Mouse (Mus musculus): ENCODE measurements around the gene Igsf3. TPM values are rescaled to one million over a fixed set of nuclear protein-coding genes. Genes with fewer than 3 reads are reported as not detected.

Igsf3 gene
- polyA plus RNA-seq, 1 experiment from 2014 or later = 38.0 TPM

DNA sequence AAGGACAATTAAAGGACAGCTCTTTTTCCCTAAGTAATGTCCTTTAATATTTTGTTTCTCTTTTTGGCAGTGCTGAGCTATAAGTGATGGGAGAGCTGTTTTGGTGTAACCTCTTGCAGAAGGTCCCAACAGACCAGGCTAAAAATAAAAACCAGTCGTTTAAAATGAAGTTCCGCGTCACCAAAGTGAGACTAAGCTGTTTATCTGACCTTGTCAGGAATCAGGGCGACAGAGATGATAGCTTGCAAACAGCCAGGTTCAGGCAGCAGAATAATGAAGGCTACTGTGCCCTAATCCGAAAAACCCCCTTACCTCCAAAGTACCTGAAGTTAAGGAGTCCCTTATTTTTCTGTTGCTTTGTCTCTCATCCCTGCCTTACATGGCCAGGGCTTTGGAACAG, 21.2 kb upstream of the Igsf3 start:
- no peak for ATAC-seq (replicated peaks; ENCODE audit: insufficient number of reproducible peaks, insufficient read depth, low FRiP score, low read depth)
- H3K27ac ChIP-seq = peak overlapping the region; percentile 61
- peak overlapping the region; percentile 18; the same call in 1 of the 2 replicates for H3K4me2 ChIP-seq
- peaks cover 23% of the 10 kb centered on the region for H3K4me1 ChIP-seq (replicated peaks)
- H3K36me3 ChIP-seq = no peaks in the 10 kb centered on the region
- no peak overlapping the region for H3K9ac ChIP-seq
- no peaks in the 10 kb centered on the region for H3K9me3 ChIP-seq (replicated peaks)
- H3K27me3 ChIP-seq = no peaks in the 10 kb centered on the region
- no peak overlapping the region for H3K4me3 ChIP-seq
- WGBS = 13% methylated on average over 5 of the region's 5 CpGs

DNA sequence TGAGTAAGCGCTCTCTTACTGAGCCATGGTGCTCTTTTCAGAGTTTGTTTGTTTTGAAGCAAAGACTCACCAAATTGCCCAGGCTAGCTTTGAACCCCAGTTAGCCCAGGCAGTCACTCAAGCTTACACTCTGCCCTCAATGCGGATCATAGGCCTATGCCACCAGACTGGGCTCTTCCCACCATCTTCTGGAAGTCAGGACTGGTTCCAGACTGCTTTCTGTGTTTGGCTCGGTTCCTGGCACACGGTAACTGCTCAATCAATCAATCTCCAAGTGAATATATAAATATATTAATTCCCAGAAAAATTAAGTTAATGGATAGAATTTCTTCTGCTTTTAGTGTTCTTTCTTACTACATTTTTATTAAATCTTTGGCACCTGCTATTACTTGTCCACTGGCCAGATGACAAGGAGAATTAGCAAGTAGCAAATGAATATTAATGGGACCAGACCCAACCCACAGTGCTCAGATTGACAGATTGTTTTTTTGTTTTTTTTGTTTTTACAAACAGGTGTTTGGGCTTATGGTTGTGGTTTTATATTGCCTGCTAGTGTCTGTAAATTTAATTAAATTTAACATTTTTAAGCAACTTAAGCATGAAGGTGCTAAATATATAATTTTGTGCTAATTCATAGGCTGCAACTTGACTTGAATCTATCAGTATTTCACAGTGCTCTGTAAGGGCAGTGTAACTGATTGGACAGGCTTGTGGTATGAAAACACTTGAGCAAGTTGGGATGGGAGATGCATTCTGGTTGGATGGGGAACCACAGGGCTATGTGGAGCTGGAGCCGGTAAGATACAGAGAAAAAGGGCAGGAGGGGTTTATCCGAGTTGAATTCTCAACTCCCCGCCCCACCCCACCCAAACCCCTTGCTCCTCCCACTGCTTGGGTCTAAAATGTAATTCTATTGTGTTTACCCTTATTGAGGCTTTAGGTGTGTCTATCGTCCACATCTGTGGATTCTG, 20.0 kb upstream of the Igsf3 start:
- Histone ChIP-seq H3K4me2 (no peak overlapping the region), H3K9me3 (replicated peaks) (no peaks in the 10 kb centered on the region), H3K27ac (peak overlapping the region; percentile 61; the same call in 1 of the 2 replicates), H3K4me3 (no peak overlapping the region), H3K9ac (no peak overlapping the region), H3K27me3 (no peaks in the 10 kb centered on the region), H3K4me1 (replicated peaks) (peaks cover 23% of the 10 kb centered on the region), H3K36me3 (no peaks in the 10 kb centered on the region)
- 80% methylated on average over 8 of the region's 8 CpGs for WGBS
- no peak for ATAC-seq (replicated peaks; ENCODE audit: insufficient number of reproducible peaks, insufficient read depth, low FRiP score, low read depth)

DNA sequence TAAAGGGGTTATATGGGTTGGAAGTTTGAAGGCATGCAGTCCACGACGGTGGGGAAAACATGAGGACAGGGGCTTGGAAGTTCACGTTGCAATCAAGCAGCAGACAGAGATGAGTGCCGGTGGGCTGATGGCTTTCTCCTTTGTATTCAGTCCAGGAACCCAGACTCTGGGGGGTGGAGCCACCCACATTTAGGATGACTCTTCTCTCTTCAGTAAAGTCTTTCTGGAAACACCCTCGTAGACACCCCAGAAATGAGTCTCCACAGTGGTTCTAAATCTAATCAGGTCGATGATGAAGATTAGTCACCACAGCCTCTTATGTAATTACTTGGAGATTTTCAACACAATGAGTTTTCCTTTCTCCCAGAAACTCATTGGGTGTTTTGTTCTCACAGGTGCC, 16.1 kb upstream of the Igsf3 start:
- Histone ChIP-seq H3K4me2 (no peak overlapping the region), H3K9me3 (replicated peaks) (no peaks in the 10 kb centered on the region), H3K36me3 (no peaks in the 10 kb centered on the region), H3K9ac (no peak overlapping the region), H3K27ac (no peak overlapping the region), H3K4me1 (replicated peaks) (peaks cover 14% of the 10 kb centered on the region), H3K27me3 (no peaks in the 10 kb centered on the region), H3K4me3 (no peak overlapping the region)
- ATAC-seq (replicated peaks; ENCODE audit: insufficient number of reproducible peaks, insufficient read depth, low FRiP score, low read depth) = no peak
- 77% methylated on average over 6 of the region's 6 CpGs for WGBS

DNA sequence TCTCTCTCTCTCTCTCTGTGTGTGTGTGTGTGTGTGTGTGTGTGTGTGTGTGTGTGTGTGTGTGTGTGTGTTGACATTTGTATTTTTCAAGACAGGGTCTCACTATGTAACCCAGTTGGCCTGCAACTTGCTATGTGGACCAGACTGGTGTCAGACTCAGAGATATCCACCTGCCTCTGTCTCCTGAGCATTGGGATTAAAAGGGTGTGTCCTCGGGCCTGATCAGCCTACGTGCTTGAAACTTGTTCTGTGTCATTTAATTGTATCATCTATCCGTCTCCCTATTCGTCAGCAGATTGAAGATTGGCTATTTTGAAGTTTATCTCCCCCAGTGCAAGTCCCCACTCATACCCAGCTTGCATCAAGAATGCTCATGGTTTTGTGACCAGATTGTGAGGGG, 14.5 kb upstream of the Igsf3 start:
- ATAC-seq (replicated peaks; ENCODE audit: insufficient number of reproducible peaks, insufficient read depth, low FRiP score, low read depth) = no peak
- Histone ChIP-seq H3K4me3 (no peak overlapping the region), H3K4me2 (no peak overlapping the region), H3K27me3 (no peaks in the 10 kb centered on the region), H3K27ac (no peak overlapping the region), H3K4me1 (replicated peaks) (peaks cover 12% of the 10 kb centered on the region; the same call in 1 of the 2 replicates), H3K36me3 (no peaks in the 10 kb centered on the region), H3K9ac (no peak overlapping the region), H3K9me3 (replicated peaks) (no peaks in the 10 kb centered on the region)
- WGBS = 92% methylated on average over 4 of the region's 4 CpGs

DNA sequence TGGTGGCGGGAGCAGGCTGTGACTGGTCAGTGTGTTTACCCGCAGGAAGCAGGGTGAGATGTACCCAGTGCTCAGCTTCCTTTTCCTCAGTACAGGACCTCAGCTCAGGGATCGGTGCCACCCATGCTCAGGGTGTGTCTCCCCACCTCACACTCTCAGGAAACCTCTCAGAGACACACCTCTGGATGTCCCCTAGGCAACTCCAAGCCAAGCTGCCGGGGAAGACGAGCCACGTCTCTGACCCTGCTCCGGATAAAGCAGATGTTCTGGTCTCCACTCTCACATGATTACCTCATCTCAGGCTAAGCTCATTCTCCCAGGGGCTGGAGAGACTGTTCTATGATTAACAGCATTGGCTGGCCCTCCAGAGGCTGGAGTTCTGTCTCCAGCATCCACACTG, 13.3 kb upstream of the Igsf3 start:
- 0 out of 2 replicates have a peak, but pooled peaks have one; percentile 7 for ATAC-seq (replicated peaks; ENCODE audit: insufficient number of reproducible peaks, insufficient read depth, low FRiP score, low read depth)
- Histone ChIP-seq H3K4me3 (no peak overlapping the region), H3K9me3 (replicated peaks) (no peaks in the 10 kb centered on the region), H3K27ac (no peak overlapping the region), H3K27me3 (no peaks in the 10 kb centered on the region), H3K36me3 (no peaks in the 10 kb centered on the region), H3K4me1 (replicated peaks) (peaks cover 17% of the 10 kb centered on the region), H3K9ac (no peak overlapping the region), H3K4me2 (no peak overlapping the region)
- 68% methylated on average over 7 of the region's 7 CpGs for WGBS

DNA sequence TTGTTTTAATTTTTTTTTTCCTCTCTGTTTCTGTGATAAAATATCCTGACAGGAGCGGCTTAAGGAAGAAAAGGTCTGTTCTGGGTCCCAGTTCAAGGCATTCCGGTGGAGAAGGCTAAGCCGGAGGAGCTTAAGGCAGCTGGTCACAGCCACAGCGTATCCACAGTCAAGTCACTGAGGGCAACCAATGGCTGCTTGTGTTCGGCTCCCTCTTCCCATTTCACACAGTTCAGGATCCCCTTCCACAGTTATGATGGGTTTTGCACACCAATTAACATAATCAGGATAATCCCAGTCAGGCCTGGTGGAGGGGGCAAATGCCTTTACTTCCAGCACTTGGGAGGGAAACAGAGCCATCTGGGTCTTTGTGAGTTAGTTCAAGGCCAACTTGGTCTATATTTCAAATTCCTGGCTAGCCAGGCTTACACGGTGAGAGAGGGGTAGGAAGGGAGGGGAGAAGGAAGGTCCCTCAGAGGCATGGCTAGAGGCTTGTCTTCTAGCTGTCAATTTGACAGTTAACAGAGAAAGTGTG, 11.7 kb upstream of the Igsf3 start:
- no peak overlapping the region for H3K9ac ChIP-seq
- no peak for ATAC-seq (replicated peaks; ENCODE audit: insufficient number of reproducible peaks, insufficient read depth, low FRiP score, low read depth)
- no peaks in the 10 kb centered on the region for H3K9me3 ChIP-seq (replicated peaks)
- 65% methylated on average over 6 of the region's 6 CpGs for WGBS
- no peak overlapping the region for H3K4me2 ChIP-seq
- H3K4me3 ChIP-seq = no peak overlapping the region
- H3K4me1 ChIP-seq (replicated peaks) = peaks cover 25% of the 10 kb centered on the region
- H3K27me3 ChIP-seq = no peaks in the 10 kb centered on the region
- H3K27ac ChIP-seq = no peak overlapping the region
- no peaks in the 10 kb centered on the region for H3K36me3 ChIP-seq

DNA sequence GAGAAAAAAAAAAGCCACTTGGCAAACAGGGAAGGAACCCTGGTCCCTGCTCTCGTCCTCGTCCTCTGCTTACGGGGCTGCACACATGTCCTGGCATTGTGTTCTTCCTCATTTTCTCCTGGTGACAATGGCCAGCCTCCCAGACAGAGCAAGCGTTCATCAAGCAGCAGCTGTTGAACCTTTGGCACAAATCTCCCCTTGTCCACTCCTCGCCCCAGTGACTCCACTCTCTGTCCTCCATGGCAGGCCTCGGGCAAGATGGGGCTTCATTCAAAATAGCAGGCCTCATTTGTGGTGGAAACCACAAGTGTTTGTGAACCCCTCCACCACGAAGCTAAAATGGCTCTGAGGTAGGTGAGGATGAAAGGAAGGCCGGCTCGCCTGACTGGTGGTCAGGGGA, 11.0 kb upstream of the Igsf3 start:
- Histone ChIP-seq H3K4me1 (replicated peaks) (peaks cover 25% of the 10 kb centered on the region), H3K9ac (no peak overlapping the region), H3K27ac (no peak overlapping the region), H3K27me3 (no peaks in the 10 kb centered on the region), H3K4me3 (no peak overlapping the region), H3K36me3 (no peaks in the 10 kb centered on the region), H3K4me2 (no peak overlapping the region), H3K9me3 (replicated peaks) (no peaks in the 10 kb centered on the region)
- 67% methylated on average over 9 of the region's 9 CpGs for WGBS
- no peak for ATAC-seq (replicated peaks; ENCODE audit: insufficient number of reproducible peaks, insufficient read depth, low FRiP score, low read depth)

DNA sequence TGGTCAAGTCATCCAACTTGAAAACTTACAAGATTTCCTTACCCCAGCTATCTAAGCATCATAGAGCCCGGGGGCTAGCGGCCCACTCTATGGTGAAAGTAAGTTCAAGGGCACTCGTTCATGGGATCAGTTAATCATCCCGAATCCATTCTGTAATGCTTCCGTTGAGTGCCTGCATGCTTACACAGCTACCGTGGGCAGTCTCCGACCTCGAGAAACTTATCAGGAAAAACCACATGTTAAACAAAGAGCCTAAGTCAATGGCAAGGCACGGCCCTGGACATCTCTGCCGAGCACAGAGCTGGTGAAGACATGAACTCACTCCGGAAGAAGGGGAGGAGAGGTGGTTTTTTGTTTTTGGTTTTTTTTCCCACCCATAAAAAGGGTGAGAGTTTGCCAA, 9.5 kb upstream of the Igsf3 start:
- H3K4me3 ChIP-seq = no peak overlapping the region
- no peak for ATAC-seq (replicated peaks; ENCODE audit: insufficient number of reproducible peaks, insufficient read depth, low FRiP score, low read depth)
- no peaks in the 10 kb centered on the region for H3K27me3 ChIP-seq
- peaks cover 25% of the 10 kb centered on the region for H3K4me1 ChIP-seq (replicated peaks)
- no peaks in the 10 kb centered on the region for H3K36me3 ChIP-seq
- no peaks in the 10 kb centered on the region for H3K9me3 ChIP-seq (replicated peaks)
- no peak overlapping the region for H3K27ac ChIP-seq
- no peak overlapping the region for H3K4me2 ChIP-seq
- WGBS = 47% methylated on average over 11 of the region's 11 CpGs
- no peak overlapping the region for H3K9ac ChIP-seq

DNA sequence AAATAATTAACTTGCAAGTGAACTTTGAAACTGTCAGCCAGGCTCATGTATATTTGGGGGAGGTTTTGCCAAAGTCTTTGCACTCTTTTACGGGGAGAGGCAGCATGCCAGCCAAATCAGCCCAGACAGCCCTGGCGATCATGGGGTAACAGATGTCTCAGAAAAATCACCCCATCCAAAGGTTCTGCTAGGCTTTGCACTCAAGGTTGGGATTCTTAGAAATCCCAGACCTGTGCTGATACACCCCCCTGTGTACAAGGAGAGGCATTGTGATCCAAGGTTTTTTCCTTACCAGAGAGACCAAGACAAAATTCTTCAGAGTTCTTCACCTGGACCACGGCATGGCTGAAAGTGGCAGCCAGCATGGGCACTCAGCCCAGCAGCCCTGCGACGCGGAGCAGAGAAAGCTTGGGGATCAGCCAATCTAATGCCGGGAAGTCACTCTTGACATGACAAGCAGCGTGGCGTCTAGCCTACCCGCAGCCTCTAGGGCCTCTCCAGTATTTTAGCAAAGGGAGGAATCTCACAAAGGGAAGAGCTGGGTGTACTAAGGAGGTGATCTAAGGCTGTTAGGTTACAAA, 7.5 kb upstream of the Igsf3 start:
- no peak overlapping the region for H3K4me3 ChIP-seq
- peaks cover 21% of the 10 kb centered on the region for H3K4me1 ChIP-seq (replicated peaks)
- ATAC-seq (replicated peaks; ENCODE audit: insufficient number of reproducible peaks, insufficient read depth, low FRiP score, low read depth) = no peak
- 22% methylated on average over 10 of the region's 10 CpGs for WGBS
- H3K27ac ChIP-seq = peak overlapping the region; percentile 24; the same call in 1 of the 2 replicates
- no peaks in the 10 kb centered on the region for H3K9me3 ChIP-seq (replicated peaks)
- no peak overlapping the region for H3K9ac ChIP-seq
- no peaks in the 10 kb centered on the region for H3K36me3 ChIP-seq
- peak overlapping the region; percentile 37; the same call in 1 of the 2 replicates for H3K4me2 ChIP-seq
- no peaks in the 10 kb centered on the region for H3K27me3 ChIP-seq

DNA sequence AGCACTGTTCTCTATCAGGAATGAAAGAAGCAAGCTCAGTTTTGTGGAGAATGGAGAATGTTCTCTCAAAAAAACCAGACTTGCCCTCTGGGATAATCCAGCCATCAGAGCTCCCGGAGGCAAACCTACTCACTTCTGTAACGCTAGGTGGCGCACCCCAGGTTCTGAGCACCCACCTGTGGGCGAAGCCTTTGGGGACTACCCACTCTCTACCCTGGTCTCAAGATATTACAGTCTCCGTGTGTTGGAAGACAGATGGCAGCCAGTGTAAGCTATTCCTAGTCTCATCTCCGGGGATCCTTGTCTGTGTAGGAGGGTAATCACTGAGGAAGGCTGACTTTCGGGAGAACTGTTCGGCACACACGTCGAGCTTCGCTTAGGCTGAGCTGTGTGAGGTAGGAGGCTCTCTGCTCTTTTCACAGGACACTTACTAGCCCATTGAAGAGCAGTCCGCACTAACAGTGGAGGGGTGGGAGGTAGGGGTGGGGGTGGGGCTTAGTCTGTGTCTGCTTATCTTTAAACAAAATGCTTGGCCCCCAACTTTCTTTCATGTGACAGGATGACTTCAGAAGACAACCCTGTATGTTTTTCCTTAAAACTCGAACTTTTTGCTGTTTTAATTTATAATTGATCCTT, 4.4 kb upstream of the Igsf3 start:
- no peaks in the 10 kb centered on the region for H3K9me3 ChIP-seq (replicated peaks)
- 34% methylated on average over 13 of the region's 13 CpGs for WGBS
- H3K9ac ChIP-seq = no peak overlapping the region
- no peaks in the 10 kb centered on the region for H3K36me3 ChIP-seq
- H3K27me3 ChIP-seq = no peaks in the 10 kb centered on the region
- no peak overlapping the region for H3K4me3 ChIP-seq
- no peak for ATAC-seq (replicated peaks; ENCODE audit: insufficient number of reproducible peaks, insufficient read depth, low FRiP score, low read depth)
- 0 out of 2 replicates have a peak overlapping the region, but pooled peaks have one; percentile 28 for H3K4me2 ChIP-seq
- H3K27ac ChIP-seq = no peak overlapping the region
- peaks cover 19% of the 10 kb centered on the region for H3K4me1 ChIP-seq (replicated peaks)

Data from heart, embryonic 15.5 days (tissue).